25 mouse cellular contexts compared by ENCODE assay signal in genomic region chr2:113776297-113776696, GRCm38 (mm10). TPM values are rescaled to one million over a fixed set of nuclear protein-coding genes. Genes with fewer than 3 reads are reported as not detected.
DNase-seq lines count a peak whose midpoint lies in the region; ATAC-seq and TF ChIP-seq lines count a peak whose summit lies in the region.
"Had no signal": no experiment of that assay in that cellular context is flagged by ENCODE, and none has a peak within 500 bp of the region (broad histone marks: within the 10 kb centered on the region; RNA-seq: fewer than 3 reads in every experiment).

No protein-coding gene starts in this region.

- no peak overlapping the region for H3K4me3 ChIP-seq in embryonic facial prominence, embryonic 14.5 days (ENCODE audit: low read depth, low read length)
- H3K4me3 ChIP-seq in embryonic facial prominence, embryonic 10.5 days = no peak overlapping the region
- H3K4me3 ChIP-seq in limb, embryonic 13.5 days = no peak overlapping the region
- H3K4me3 ChIP-seq in limb, embryonic 10.5 days = no peak overlapping the region
- H3K4me3 ChIP-seq in limb, embryonic 14.5 days (replicated peaks; ENCODE audit: low read length) = no peak overlapping the region

- peak; percentile 39 for DNase-seq in embryonic facial prominence, embryonic 14.5 days (ENCODE audit: low spot score)
- DNase-seq in embryonic facial prominence, embryonic 10.5 days (ENCODE audit: low spot score) = no peak
- no peak for DNase-seq in limb, embryonic 10.5 days (ENCODE audit: low spot score)
- DNase-seq in NIH3T3 (ENCODE audit: low read depth) = peak; percentile 65
- DNase-seq in limb, embryonic 14.5 days (ENCODE audit: low spot score) = no peak
- DNase-seq in testis, postnatal 14 days (ENCODE audit: low spot score) = no peak
- no peak for DNase-seq in heart, postnatal 36 days
- DNase-seq: adrenal gland, adult 2 months; adrenal gland, adult 8-10 months; adrenal gland, postnatal 10 days; adrenal gland, postnatal 14 days; adrenal gland, postnatal 25 days; adrenal gland, postnatal 36 days; B cell, adult 2 months; cerebellum, adult 11 months; cerebellum, adult 11-12 months; cerebellum, adult 18-20 months had no signal

- intact Hi-C loops in heart, postnatal 36 days (cut with DNase I) = no loop called here

- no peak for TF ChIP-seq POLR2A in limb, embryonic 14.5 days (IDR thresholded peaks at IDR 0.05; ENCODE audit: borderline replicate concordance, extremely low read depth, insufficient read depth, insufficient read length)

- H3K27ac ChIP-seq in embryonic facial prominence, embryonic 14.5 days (replicated peaks; ENCODE audit: low read depth, low read length) = no peak overlapping the region
- no peak overlapping the region for H3K27ac ChIP-seq in embryonic facial prominence, embryonic 10.5 days (replicated peaks)
- H3K27ac ChIP-seq in limb, embryonic 13.5 days = no peak overlapping the region
- no peak overlapping the region for H3K27ac ChIP-seq in limb, embryonic 10.5 days
- no peak overlapping the region for H3K27ac ChIP-seq in limb, embryonic 14.5 days (replicated peaks; ENCODE audit: low read depth, low read length)

- no peaks in the 10 kb centered on the region for H3K27me3 ChIP-seq in embryonic facial prominence, embryonic 14.5 days (replicated peaks; ENCODE audit: control insufficient read depth, insufficient read depth, low read length)
- no peaks in the 10 kb centered on the region for H3K27me3 ChIP-seq in embryonic facial prominence, embryonic 10.5 days (replicated peaks; ENCODE audit: low read depth, poor library complexity, severe bottlenecking)
- no peaks in the 10 kb centered on the region for H3K27me3 ChIP-seq in limb, embryonic 13.5 days
- no peaks in the 10 kb centered on the region for H3K27me3 ChIP-seq in limb, embryonic 10.5 days (ENCODE audit: low read depth, poor library complexity, severe bottlenecking)
- H3K27me3 ChIP-seq in limb, embryonic 14.5 days (ENCODE audit: control insufficient read depth, insufficient read depth, low read length) = no peaks in the 10 kb centered on the region
- H3K27me3 ChIP-seq: CH12.LX, Patski had no signal

- no peaks in the 10 kb centered on the region for H3K4me1 ChIP-seq in embryonic facial prominence, embryonic 14.5 days (ENCODE audit: control insufficient read depth, insufficient read depth, low read length)
- H3K4me1 ChIP-seq in embryonic facial prominence, embryonic 10.5 days = no peaks in the 10 kb centered on the region
- 0 out of 2 replicates have a peak, but pooled peaks cover 5% of the 10 kb centered on the region for H3K4me1 ChIP-seq in limb, embryonic 13.5 days
- H3K4me1 ChIP-seq in limb, embryonic 10.5 days = no peaks in the 10 kb centered on the region
- peaks cover 6% of the 10 kb centered on the region; the same call in 1 of the 2 replicates for H3K4me1 ChIP-seq in limb, embryonic 14.5 days (ENCODE audit: control insufficient read depth, insufficient read depth, low read length)

- no peaks in the 10 kb centered on the region for H3K9me3 ChIP-seq in embryonic facial prominence, embryonic 14.5 days (ENCODE audit: control insufficient read depth, low read length)
- H3K9me3 ChIP-seq in embryonic facial prominence, embryonic 10.5 days = no peaks in the 10 kb centered on the region
- no peaks in the 10 kb centered on the region for H3K9me3 ChIP-seq in limb, embryonic 13.5 days
- H3K9me3 ChIP-seq in limb, embryonic 10.5 days (replicated peaks) = no peaks in the 10 kb centered on the region
- no peaks in the 10 kb centered on the region for H3K9me3 ChIP-seq in limb, embryonic 14.5 days (ENCODE audit: control insufficient read depth, low read length)

- ATAC-seq in embryonic facial prominence, embryonic 14.5 days (ENCODE audit: low read depth) = no peak
- ATAC-seq in limb, embryonic 13.5 days (ENCODE audit: low FRiP score, low read depth) = peak; percentile 59; the same call in 1 of the 2 replicates
- peak; percentile 31; the same call in 1 of the 2 replicates for ATAC-seq in limb, embryonic 14.5 days (ENCODE audit: low FRiP score, low read depth)
- ATAC-seq: activated CD4-positive, CD25-positive, alpha-beta regulatory T cell, adult 4 months; CD4-positive, CD25-positive, alpha-beta regulatory T cell, adult 4 months; Patski had no signal

- H3K36me3 ChIP-seq in embryonic facial prominence, embryonic 14.5 days (ENCODE audit: control insufficient read depth, insufficient read depth, low read length) = no peaks in the 10 kb centered on the region
- no peaks in the 10 kb centered on the region for H3K36me3 ChIP-seq in embryonic facial prominence, embryonic 10.5 days (replicated peaks)
- H3K36me3 ChIP-seq in limb, embryonic 13.5 days = no peaks in the 10 kb centered on the region
- H3K36me3 ChIP-seq in limb, embryonic 10.5 days = no peaks in the 10 kb centered on the region
- no peaks in the 10 kb centered on the region for H3K36me3 ChIP-seq in limb, embryonic 14.5 days (ENCODE audit: control insufficient read depth, insufficient read depth, low read length)
- H3K36me3 ChIP-seq: G1E had no signal

- no peak overlapping the region for H3K4me2 ChIP-seq in embryonic facial prominence, embryonic 14.5 days (ENCODE audit: low read depth, low read length)
- no peak overlapping the region for H3K4me2 ChIP-seq in limb, embryonic 13.5 days (replicated peaks)
- H3K4me2 ChIP-seq in limb, embryonic 14.5 days (replicated peaks; ENCODE audit: low read depth, low read length, severe bottlenecking) = no peak overlapping the region

- no peak overlapping the region for H3K9ac ChIP-seq in embryonic facial prominence, embryonic 14.5 days (ENCODE audit: low read depth, low read length)
- H3K9ac ChIP-seq in limb, embryonic 13.5 days = no peak overlapping the region
- no peak overlapping the region for H3K9ac ChIP-seq in limb, embryonic 14.5 days (ENCODE audit: low read depth, low read length, severe bottlenecking)

- 52% methylated on average over 3 of the region's 3 CpGs for WGBS in embryonic facial prominence, embryonic 14.5 days
- 81% methylated on average over 3 of the region's 3 CpGs for WGBS in embryonic facial prominence, embryonic 10.5 days
- 55% methylated on average over 3 of the region's 3 CpGs for WGBS in limb, embryonic 13.5 days
- 90% methylated on average over 3 of the region's 3 CpGs for WGBS in limb, embryonic 10.5 days
- 36% methylated on average over 3 of the region's 3 CpGs for WGBS in limb, embryonic 14.5 days

RNA-seq across cellular contexts. Expression of gene Grem1, which starts 17.9 kb away (rescaled TPM):
- 1.9 and 2.8 TPM in 2 replicates for polyA plus RNA-seq in embryonic facial prominence, embryonic 14.5 days (2014; fragmentation: Nextera tagmentation; extraction: Ambion mirVana)
- 0.64 and 0.75 TPM in 2 replicates for polyA plus RNA-seq in embryonic facial prominence, embryonic 10.5 days (2016; fragmentation: Nextera tagmentation; extraction: Ambion mirVana)
- 3.3 and 4.1 TPM in 2 replicates for polyA plus RNA-seq in limb, embryonic 13.5 days (2015; fragmentation: Nextera tagmentation; extraction: Ambion mirVana)
- 7.2 and 10.2 TPM in 2 replicates for polyA plus RNA-seq in limb, embryonic 10.5 days (2016; fragmentation: Nextera tagmentation; extraction: Ambion mirVana)
- polyA plus RNA-seq in limb, embryonic 14.5 days (2012; rRNA removed) = 5.8 and 6.9 TPM in 2 replicates
- polyA plus RNA-seq in limb, embryonic 14.5 days (2014; fragmentation: Nextera tagmentation; extraction: Ambion mirVana) = 3.9 and 4.5 TPM in 2 replicates
- total RNA-seq in heart, postnatal 36 days (2021) = not detected
- total RNA-seq: CH12.LX, MEL had no signal
- polyA plus RNA-seq: activated CD4-positive, CD25-positive, alpha-beta regulatory T cell, adult 4 months; adrenal gland, adult 2 months; CD4-positive, CD25-positive, alpha-beta regulatory T cell, adult 4 months; G1E had no signal

RNA-seq across cellular contexts. Expression of gene Scg5, which starts 52.6 kb away (rescaled TPM):
- polyA plus RNA-seq in embryonic facial prominence, embryonic 14.5 days (2014; fragmentation: Nextera tagmentation; extraction: Ambion mirVana) = 8.6 and 9.4 TPM in 2 replicates
- polyA plus RNA-seq in embryonic facial prominence, embryonic 10.5 days (2016; fragmentation: Nextera tagmentation; extraction: Ambion mirVana) = 6.0 and 8.6 TPM in 2 replicates
- 1.3 and 1.7 TPM in 2 replicates for polyA plus RNA-seq in limb, embryonic 13.5 days (2015; fragmentation: Nextera tagmentation; extraction: Ambion mirVana)
- polyA plus RNA-seq in limb, embryonic 10.5 days (2016; fragmentation: Nextera tagmentation; extraction: Ambion mirVana) = 0.61 and 0.85 TPM in 2 replicates
- 0.63 and 0.84 TPM in 2 replicates for polyA plus RNA-seq in limb, embryonic 14.5 days (2012; rRNA removed)
- polyA plus RNA-seq in limb, embryonic 14.5 days (2014; fragmentation: Nextera tagmentation; extraction: Ambion mirVana) = 0.87 and 1.5 TPM in 2 replicates
- total RNA-seq in heart, postnatal 36 days (2021) = not detected
- total RNA-seq: CH12.LX, ES-E14 had no signal
- polyA plus RNA-seq: G1E had no signal

Comparison
In these comparisons a context has a peak if more than half of its experiments do, and no peak if none do; other contexts are left out.
1. DNase-seq: peak in embryonic facial prominence, embryonic 14.5 days (single experiment) and NIH3T3 (single experiment); none in embryonic facial prominence, embryonic 10.5 days (single experiment), limb, embryonic 10.5 days (single experiment), limb, embryonic 14.5 days (single experiment), testis, postnatal 14 days (single experiment) and heart, postnatal 36 days (0 of 2).